Mouse (Mus musculus) lung, postnatal 0 days (tissue): ENCODE data around the gene Ctss. TPM values are rescaled to one million over a fixed set of nuclear protein-coding genes. Genes with fewer than 3 reads are reported as not detected.

ENCODE experiments used
- ATAC-seq: fragments of 200-750 bp; cut with Nextera tagmentation; 2 replicates; pipeline ENCODE4 v1.8.0; 2017; ENCODE audit warnings: moderate library complexity
- DNase-seq: peaks from one replicate; pipeline ENCODE4 v3.0.0-alpha.2; 2016; ENCODE audit warnings: low spot score
- H3K27ac ChIP-seq: fragments of 300-500 bp; sonication (generic); 2 replicates; pipeline ENCODE4 v1.5.1; 2014; ENCODE audit warnings: antibody characterized with exemption, mild to moderate bottlenecking, low read length, mixed read lengths
- H3K27me3 ChIP-seq: fragments of 300-500 bp; sonication (generic); replicated peaks from 2 replicates; pipeline ENCODE4 v1.6.1; 2014; ENCODE audit warnings: low read length, mixed read lengths; ENCODE audit not compliant: insufficient read depth
- H3K36me3 ChIP-seq: fragments of 300-500 bp; sonication (generic); 2 replicates; pipeline ENCODE4 v1.6.1; 2014; ENCODE audit warnings: low read length, mixed read lengths; ENCODE audit not compliant: insufficient read depth
- H3K4me1 ChIP-seq: fragments of 300-500 bp; sonication (generic); 2 replicates; pipeline ENCODE4 v1.6.1; 2014; ENCODE audit warnings: antibody characterized with exemption, low read depth, low read length, mixed read lengths; ENCODE audit not compliant: insufficient read depth
- H3K4me2 ChIP-seq: fragments of 300-500 bp; sonication (generic); replicated peaks from 2 replicates; pipeline ENCODE4 v1.6.1; 2014; ENCODE audit warnings: low read depth, mild to moderate bottlenecking, low read length, moderate library complexity, mixed read lengths
- H3K4me3 ChIP-seq: fragments of 300-500 bp; sonication (generic); 2 replicates; pipeline ENCODE4 v1.5.1; 2014; ENCODE audit warnings: low read depth, low read length
- H3K9ac ChIP-seq: fragments of 300-500 bp; sonication (generic); replicated peaks from 2 replicates; pipeline ENCODE4 v1.6.1; 2014; ENCODE audit warnings: low read depth, mild to moderate bottlenecking
- H3K9me3 ChIP-seq: fragments of 300-500 bp; sonication (generic); 2 replicates; pipeline ENCODE4 v1.6.1; 2016; ENCODE audit warnings: low read length, mixed read lengths
- CTCF ChIP-seq: IDR thresholded peaks from 2 replicates; pipeline ENCODE4 v1.5.1; 2016; ENCODE audit warnings: antibody characterized with exemption, mild to moderate bottlenecking
- EP300 ChIP-seq: IDR thresholded peaks from 2 replicates; pipeline ENCODE4 v1.6.1; 2016; ENCODE audit warnings: antibody characterized with exemption, mild to moderate bottlenecking, control low read depth
- WGBS: fragments of 180-500 bp; shearing (Covaris S2); extraction: QIAGEN DNeasy Blood & Tissue Kit; methylation state at CpG from one replicate; pipeline ENCODE4 v1.1.7; 2014; 5-methylcytosine and 5-hydroxymethylcytosine counted together
- polyA plus RNA-seq: library from polyadenylated mRNA; unstranded; fragments of >200 nt; fragmentation: Nextera tagmentation; extraction: Ambion mirVana; gene quantifications from 2 replicates; pipeline ENCODE4 v1.2.1, GENCODE M21; 2015

The Ctss gene
- polyA plus RNA-seq, 1 experiment from 2014 or later: 115 TPM

DNA sequence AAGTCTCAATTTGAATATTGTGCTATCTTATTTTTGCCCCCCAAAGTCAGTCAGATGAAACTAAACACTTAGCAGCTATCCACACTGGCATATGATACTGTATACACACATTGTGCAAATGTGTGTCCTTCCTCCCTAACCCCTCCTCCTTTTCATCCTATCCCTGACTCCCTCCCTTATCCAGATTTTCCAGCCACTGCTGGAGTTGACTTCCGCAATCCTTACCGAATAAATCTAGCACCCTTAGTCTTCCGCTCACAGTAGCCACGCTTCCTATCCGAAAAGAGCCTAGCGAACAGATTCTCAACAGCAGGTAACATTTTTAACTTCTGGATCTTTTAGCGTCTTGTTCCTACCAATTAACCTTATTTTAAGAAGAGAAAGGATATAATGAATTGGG, 27.6 kb upstream of the Ctss start, which contains the start of gene Ctsk:
Gene Ctsk (plus strand): TSS at position 233 of the 400 bp plus-strand sequence.
- Histone ChIP-seq H3K9me3 (no peaks in the 10 kb centered on the region), H3K27ac (no peak within 1 kb of the TSS), H3K4me3 (no peak within 1 kb of the TSS), H3K4me1 (no peaks in the 10 kb centered on the region), H3K36me3 (peaks cover 13% of the 10 kb centered on the region), H3K27me3 (no peaks in the 10 kb centered on the region), H3K9ac (no peak within 1 kb of the TSS), H3K4me2 (peak within 1 kb of the TSS; percentile 36; the same call in 1 of the 2 replicates)
- peak; percentile 53 for DNase-seq
- no peak for TF ChIP-seq CTCF
- no peak for TF ChIP-seq EP300
- peak; percentile 48 for ATAC-seq
- 76% methylated on average over 7 of the region's 7 CpGs for WGBS

DNA sequence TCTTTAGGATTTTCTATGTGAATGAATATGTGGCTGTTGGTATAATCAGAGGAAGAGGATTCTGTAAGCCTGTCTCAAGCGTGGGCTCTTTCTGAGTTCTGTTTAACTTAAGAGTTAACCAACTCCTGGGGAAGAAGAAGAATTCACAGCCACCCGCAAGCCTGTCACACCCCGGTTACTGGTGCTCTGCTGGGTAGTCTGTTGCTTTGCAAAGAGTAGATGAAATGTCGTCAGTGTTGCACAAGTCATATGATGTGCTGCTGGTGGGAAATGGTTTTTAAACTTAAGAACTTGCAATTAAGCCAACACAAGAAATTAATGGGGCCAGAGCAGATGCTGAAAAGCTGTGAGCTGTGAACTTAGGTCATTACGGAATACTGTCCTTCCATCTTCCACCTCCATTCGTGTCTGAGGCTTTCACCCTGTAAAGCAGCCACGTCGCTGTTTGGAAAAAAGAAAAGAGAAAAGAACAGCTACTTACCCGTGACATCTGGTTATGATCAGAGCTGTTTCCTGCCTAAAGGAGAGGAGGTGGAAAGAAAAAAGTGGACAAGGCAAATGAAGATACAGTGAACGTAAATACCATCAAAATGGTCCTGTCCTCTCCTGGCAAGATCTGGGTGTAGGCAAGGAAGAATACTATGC, 27.0 kb upstream of the Ctss start:
- TF ChIP-seq CTCF: no peak
- TF ChIP-seq EP300: no peak
- peak; percentile 61 for DNase-seq
- 43% methylated on average over 10 of the region's 10 CpGs for WGBS
- Histone ChIP-seq H3K4me1 (no peaks in the 10 kb centered on the region), H3K27me3 (no peaks in the 10 kb centered on the region), H3K36me3 (peaks cover 9% of the 10 kb centered on the region), H3K4me2 (peak overlapping the region; percentile 36; the same call in 1 of the 2 replicates), H3K4me3 (no peak overlapping the region), H3K9me3 (no peaks in the 10 kb centered on the region), H3K27ac (no peak overlapping the region), H3K9ac (no peak overlapping the region)
- ATAC-seq: peak; percentile 43

- Histone ChIP-seq H3K36me3 (no peaks in the 10 kb centered on the region), H3K4me3 (no peak overlapping the region), H3K4me1 (no peaks in the 10 kb centered on the region), H3K9me3 (no peaks in the 10 kb centered on the region), H3K27ac (no peak overlapping the region), H3K9ac (no peak overlapping the region), H3K4me2 (no peak overlapping the region), H3K27me3 (no peaks in the 10 kb centered on the region)
- ATAC-seq: no peak
- 72% methylated on average over 2 of the region's 2 CpGs for WGBS
- no peak for DNase-seq
- TF ChIP-seq CTCF (no peak), EP300 (no peak)
Measured at GRCm38 (mm10) chr3:95502312-95502711, 24.3 kb upstream of the Ctss start.

- ATAC-seq (no peak), DNase-seq (no peak)
- H3K27ac ChIP-seq: no peak overlapping the region
- WGBS: 68% methylated on average over 6 of the region's 6 CpGs
- H3K4me3 ChIP-seq: no peak overlapping the region
- no peaks in the 10 kb centered on the region for H3K9me3 ChIP-seq
- no peaks in the 10 kb centered on the region for H3K36me3 ChIP-seq
- TF ChIP-seq CTCF (no peak), EP300 (no peak)
- no peak overlapping the region for H3K9ac ChIP-seq
- no peaks in the 10 kb centered on the region for H3K4me1 ChIP-seq
- no peak overlapping the region for H3K4me2 ChIP-seq
- no peaks in the 10 kb centered on the region for H3K27me3 ChIP-seq
Measured at GRCm38 (mm10) chr3:95509348-95509747, 17.2 kb upstream of the Ctss start.

GRCm38 (mm10) chr3:95511611-95512180, 14.9 kb upstream of the Ctss start:
- H3K4me3 ChIP-seq: no peak overlapping the region
- no peaks in the 10 kb centered on the region for H3K36me3 ChIP-seq
- H3K4me2 ChIP-seq: no peak overlapping the region
- no peaks in the 10 kb centered on the region for H3K9me3 ChIP-seq
- no peaks in the 10 kb centered on the region for H3K27me3 ChIP-seq
- no peak overlapping the region for H3K27ac ChIP-seq
- TF ChIP-seq EP300 (no peak), CTCF (no peak)
- no peaks in the 10 kb centered on the region for H3K4me1 ChIP-seq
- ATAC-seq (no peak), DNase-seq (peak; percentile 45)
- H3K9ac ChIP-seq: no peak overlapping the region
- WGBS: 66% methylated on average over 9 of the region's 9 CpGs

- Histone ChIP-seq H3K27ac (no peak overlapping the region), H3K4me3 (no peak overlapping the region), H3K27me3 (no peaks in the 10 kb centered on the region), H3K9me3 (no peaks in the 10 kb centered on the region), H3K4me1 (no peaks in the 10 kb centered on the region), H3K36me3 (no peaks in the 10 kb centered on the region), H3K4me2 (no peak overlapping the region), H3K9ac (no peak overlapping the region)
- ATAC-seq (no peak), DNase-seq (no peak)
- TF ChIP-seq EP300 (no peak), CTCF (no peak)
- 83% methylated on average over 3 of the region's 3 CpGs for WGBS
Measured at GRCm38 (mm10) chr3:95516614-95517041, 10.0 kb upstream of the Ctss start.
